Mouse (Mus musculus): Measurements from ENCODE around the gene Ang6. TPM values are rescaled to one million over a fixed set of nuclear protein-coding genes. Genes with fewer than 3 reads are reported as not detected.
"Not testable (repeated sequence)": the region's sequence is repeated elsewhere in the genome, so short reads cannot be mapped to it uniquely, and the experiment has no call there.

The Ang6 gene
- total and polyA plus RNA-seq, 3 experiments, result not detected

DNA sequence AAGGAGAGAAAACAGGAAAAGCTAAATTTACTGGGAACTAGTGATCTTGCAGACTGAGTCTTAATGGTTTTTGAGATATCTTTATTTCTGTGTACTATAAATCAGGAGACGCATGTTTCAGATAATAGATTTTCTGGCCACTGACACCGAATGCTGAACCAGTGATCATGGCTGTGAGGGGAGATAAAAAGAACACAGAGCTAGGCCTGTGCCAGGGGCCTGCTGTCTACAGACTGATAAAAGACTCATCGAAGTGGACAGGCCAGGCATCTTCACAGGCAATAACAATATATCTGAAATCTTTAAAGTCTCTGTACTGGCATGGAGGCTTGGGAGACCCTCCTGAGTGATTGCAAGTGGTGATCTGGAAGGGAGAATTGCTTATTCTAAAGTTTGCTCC lies 469 bp downstream of the Ang6 start:
- dilution Hi-C loops (cut with MboI; ENCODE audit: extremely low pct_ligation_motif_present, extremely low pct_unique_long_range_greater_than_20kb, low sequenced_read_pairs) (no loop called here), in situ Hi-C loops (cut with MboI; ENCODE audit: low pct_ligation_motif_present, low pct_unique_long_range_greater_than_20kb, low sequenced_read_pairs) (no loop called here)
- no peak for TF ChIP-seq NRF1 (IDR thresholded peaks at IDR 0.05; ENCODE audit: low read depth, low read length)
- no peak for TF ChIP-seq BHLHE40 (IDR thresholded peaks at IDR 0.05; ENCODE audit: low read depth, low read length)
- TF ChIP-seq USF2 (conservative IDR thresholded peaks at IDR 0.05; ENCODE audit: low read depth, low read length), result no peak
- TF ChIP-seq NELFE (IDR thresholded peaks at IDR 0.05; ENCODE audit: low read depth, low read length), result no peak
- no peak for TF ChIP-seq KAT2A (IDR thresholded peaks at IDR 0.05; ENCODE audit: insufficient replicate concordance, low read length)
- TF ChIP-seq RCOR1 (conservative IDR thresholded peaks at IDR 0.05; ENCODE audit: low read depth, low read length), result no peak
- TF ChIP-seq JUND (conservative IDR thresholded peaks at IDR 0.05; ENCODE audit: low read depth, low read length), result no peak
- TF ChIP-seq SIN3A (IDR thresholded peaks at IDR 0.05; ENCODE audit: low read length), result no peak
- TF ChIP-seq MYC (IDR thresholded peaks at IDR 0.05; ENCODE audit: low read depth, low read length), result no peak
- TF ChIP-seq HCFC1 (IDR thresholded peaks at IDR 0.05; ENCODE audit: low read depth, low read length), result no peak
- Histone ChIP-seq H3K36me3 (replicated peaks in 1 of 2; ENCODE audit: control insufficient read depth in 1 of 2, insufficient read depth in 1 of 2, low read length in 1 of 2) (no peaks in the 10 kb centered on the region), H3K4me2 (ENCODE audit: insufficient read depth, low read depth, poor library complexity, severe bottlenecking) (no peak overlapping the region), H3K27ac (ENCODE audit: insufficient read depth, low read depth) (no peak overlapping the region), H3K4me3 (replicated peaks in 1 of 3; ENCODE audit: low read depth in 2 of 3, low read length in 2 of 3, poor library complexity in 1 of 3) (no peak overlapping the region), H3K4me1 (ENCODE audit: control insufficient read depth in 1 of 2, insufficient read depth in 2 of 2) (no peaks in the 10 kb centered on the region), H3K79me2 (replicated peaks; ENCODE audit: control insufficient read depth, extremely low read depth, insufficient read depth, poor library complexity, severe bottlenecking) (no peaks in the 10 kb centered on the region), H3K9me3 (replicated peaks; ENCODE audit: low read length) (no peaks in the 10 kb centered on the region), H3K27me3 (replicated peaks) (no peaks in the 10 kb centered on the region), H3K9ac (ENCODE audit: insufficient read depth, low read depth) (no peak overlapping the region)
- DNase-seq (ENCODE audit: extremely low read depth), result no peak

GRCm38 (mm10) chr14:43998455-43999000 lies 3.5 kb downstream of the Ang6 start:
- H3K27me3 ChIP-seq (replicated peaks); DNase-seq (ENCODE audit: extremely low read depth); H3K4me3 ChIP-seq (replicated peaks in 1 of 3; ENCODE audit: low read depth in 2 of 3, low read length in 2 of 3, poor library complexity in 1 of 3); H3K79me2 ChIP-seq (replicated peaks; ENCODE audit: control insufficient read depth, extremely low read depth, insufficient read depth, poor library complexity, severe bottlenecking); H3K27ac ChIP-seq (ENCODE audit: insufficient read depth, low read depth); H3K4me1 ChIP-seq (ENCODE audit: control insufficient read depth in 1 of 2, insufficient read depth in 2 of 2); in situ Hi-C loops (cut with MboI; ENCODE audit: low pct_ligation_motif_present, low pct_unique_long_range_greater_than_20kb, low sequenced_read_pairs); H3K4me2 ChIP-seq (ENCODE audit: insufficient read depth, low read depth, poor library complexity, severe bottlenecking); H3K9me3 ChIP-seq (replicated peaks; ENCODE audit: low read length); H3K9ac ChIP-seq (ENCODE audit: insufficient read depth, low read depth); dilution Hi-C loops (cut with MboI; ENCODE audit: extremely low pct_ligation_motif_present, extremely low pct_unique_long_range_greater_than_20kb, low sequenced_read_pairs); H3K36me3 ChIP-seq (replicated peaks in 1 of 2; ENCODE audit: control insufficient read depth in 1 of 2, insufficient read depth in 1 of 2, low read length in 1 of 2): not testable (repeated sequence)

GRCm38 (mm10) chr14:43987404-43987803 lies 14.7 kb downstream of the Ang6 start:
- dilution Hi-C loops (cut with MboI; ENCODE audit: extremely low pct_ligation_motif_present, extremely low pct_unique_long_range_greater_than_20kb, low sequenced_read_pairs); H3K36me3 ChIP-seq (replicated peaks in 1 of 2; ENCODE audit: control insufficient read depth in 1 of 2, insufficient read depth in 1 of 2, low read length in 1 of 2); H3K79me2 ChIP-seq (replicated peaks; ENCODE audit: control insufficient read depth, extremely low read depth, insufficient read depth, poor library complexity, severe bottlenecking); H3K4me3 ChIP-seq (replicated peaks in 1 of 3; ENCODE audit: low read depth in 2 of 3, low read length in 2 of 3, poor library complexity in 1 of 3); H3K9me3 ChIP-seq (replicated peaks; ENCODE audit: low read length); H3K27ac ChIP-seq (ENCODE audit: insufficient read depth, low read depth); H3K4me1 ChIP-seq (ENCODE audit: control insufficient read depth in 1 of 2, insufficient read depth in 2 of 2); H3K27me3 ChIP-seq (replicated peaks): not testable (repeated sequence)
- in situ Hi-C loops (cut with MboI; ENCODE audit: low pct_ligation_motif_present, low pct_unique_long_range_greater_than_20kb, low sequenced_read_pairs), result loop anchor here (10.0 kb wide), 1 partner anchor 53 kb away; no protein-coding TSS in a partner anchor
- TF ChIP-seq IRF4 (IDR thresholded peaks at IDR 0.05; ENCODE audit: low read depth, low read length) (peak; percentile 16; the same call in 1 of the 2 replicates), CTCF (conservative IDR thresholded peaks at IDR 0.05 in 1 of 2, IDR thresholded peaks at IDR 0.05 in 1 of 2; ENCODE audit: low read depth in 2 of 2, low read length in 2 of 2) (peak; percentile 53 to 67), SMC3 (IDR thresholded peaks at IDR 0.05; ENCODE audit: low read depth, low read length) (peak; percentile 54), RAD21 (IDR thresholded peaks at IDR 0.05; ENCODE audit: low read depth, low read length) (peak; percentile 50), MYC (IDR thresholded peaks at IDR 0.05; ENCODE audit: low read depth, low read length) (peak; percentile 66; the same call in 1 of the 2 replicates), MAX (IDR thresholded peaks at IDR 0.05; ENCODE audit: low read length) (peak; percentile 61; the same call in 1 of the 2 replicates)
- Histone ChIP-seq H3K9ac (ENCODE audit: insufficient read depth, low read depth) (peak overlapping the region; percentile 34; the same call in 1 of the 2 replicates), H3K4me2 (ENCODE audit: insufficient read depth, low read depth, poor library complexity, severe bottlenecking) (peak overlapping the region; percentile 93)
- peak; percentile 60 for DNase-seq (ENCODE audit: extremely low read depth)

Data from CH12.LX (cell line).